Mouse (Mus musculus) layer of hippocampus, postnatal 10 days (tissue): ENCODE measurements around the gene Havcr1. TPM values are rescaled to one million over a fixed set of nuclear protein-coding genes. Genes with fewer than 3 reads are reported as not detected.

Experiments used
- DNase-seq, 2 experiments: peaks; one replicate each; pipeline ENCODE4 v3.0.0; 2021; ENCODE audit warnings: low spot score in 2 of 2
- total RNA-seq, 2 experiments: library from RNA; stranded (reverse); gene quantifications; 2 replicates each; pipeline ENCODE4 v1.2.3; 2021

Gene Havcr1
- total RNA-seq, 2 experiments from 2014 or later = not detected

DNA sequence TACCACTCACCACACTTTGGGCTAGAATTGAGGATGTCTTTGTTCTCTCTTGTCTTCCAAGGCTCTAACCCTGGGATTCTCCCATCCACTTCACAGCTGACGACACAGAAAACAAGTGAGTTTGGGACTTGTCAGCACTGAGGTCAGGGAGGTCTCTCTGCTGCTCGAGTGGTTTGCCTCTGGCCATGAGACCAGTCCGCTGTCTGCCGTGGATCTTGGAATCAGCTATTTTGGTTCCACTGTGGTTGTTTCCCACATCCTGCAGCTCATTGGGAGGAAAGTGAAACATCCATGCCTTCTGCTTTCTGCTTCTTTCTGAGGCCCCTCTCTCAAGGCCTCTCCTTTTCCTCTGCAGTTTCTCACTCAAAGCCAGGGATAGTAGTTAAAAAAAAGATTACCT, 85.0 kb downstream of the Havcr1 start:
- DNase-seq = no peak

Other genes starting within 250 kb of the Havcr1 start
- gene Gm12169, start 210.9 kb upstream of the Havcr1 start, total RNA-seq = not detected
- not detected for gene BC053393, start 163.5 kb upstream of the Havcr1 start, total RNA-seq
- gene Dppa1, start 105.8 kb upstream of the Havcr1 start, total RNA-seq = not detected
- not detected for gene Timd2, start 28.0 kb upstream of the Havcr1 start, total RNA-seq
- not detected for gene Timd4, start 75.7 kb downstream of the Havcr1 start, total RNA-seq